Comparison of ENCODE assay signal across 7 mouse cellular contexts in genomic region chr5:113771213-113772162, GRCm38 (mm10). TPM values are rescaled to one million over a fixed set of nuclear protein-coding genes. Genes with fewer than 3 reads are reported as not detected.
DNase-seq lines count a peak whose midpoint lies in the region; ATAC-seq lines count a peak whose summit lies in the region.

No protein-coding gene starts in this region.

- intact Hi-C loops in gastrocnemius, postnatal 14 days (cut with DNase I; ENCODE audit: low total_unique reads) = loop anchor here (2.0 to 10.0 kb wide), 2 partner anchors 35 to 333 kb away; no protein-coding TSS in a partner anchor
- intact Hi-C loops in left cerebral cortex, postnatal 10 days (cut with DNase I) = loop anchor here (2.0 to 5.0 kb wide), 2 partner anchors 73 to 181 kb away; no protein-coding TSS in a partner anchor

- DNase-seq in adrenal gland, adult 18-20 months (ENCODE audit: low spot score in 2 of 2) = peak; percentile 75 to 78
- DNase-seq in embryo, embryonic 10.5 days (ENCODE audit: low spot score) = peak; percentile 93
- DNase-seq in gastrocnemius, postnatal 14 days = peak; percentile 85
- peak; percentile 88 to 90 for DNase-seq in left cerebral cortex, postnatal 10 days (ENCODE audit: extremely low spot score in 1 of 2, low spot score in 2 of 2)
- DNase-seq in right cerebral cortex, postnatal 25 days = peak; percentile 89

- peak; percentile 67 for ATAC-seq in inflammation-experienced regulatory T-cells, adult 6 months
- peak; percentile 76 for ATAC-seq in megakaryocyte-erythroid progenitor cell, adult 5-6 weeks (replicated peaks; ENCODE audit: low FRiP score, low TSS enrichment, poor library complexity, severe bottlenecking)

RNA-seq across cellular contexts. Expression of gene Sart3, which starts 0.8 kb away (rescaled TPM):
- total RNA-seq in adrenal gland, adult 18-20 months (2021) = 10 to 100 TPM; 28.4 to 33.7 TPM
- total RNA-seq in gastrocnemius, postnatal 14 days (2021) = 1 to 10 TPM; 6.5 to 6.9 TPM
- polyA plus RNA-seq in inflammation-experienced regulatory T-cells, adult 6 months (2017; shearing (Covaris generic)) = 10 to 100 TPM; 12.7 to 15.3 (median 13.0) TPM
- total RNA-seq in left cerebral cortex, postnatal 10 days (2021) = 10 to 100 TPM; 29.1 to 35.0 TPM
- 46.6 and 48.1 TPM in 2 replicates for total RNA-seq in megakaryocyte-erythroid progenitor cell, adult 5-6 weeks (2014; fragmentation: Nextera tagmentation)
- total RNA-seq in megakaryocyte-erythroid progenitor cell, adult 5-6 weeks (2017) = 38.6 and 45.5 TPM in 2 replicates

RNA-seq across cellular contexts. Expression of gene Iscu, which starts 1.1 kb away (rescaled TPM):
- 1,000 to 10,000 TPM in 1 of 2 experiments, 100 to 1,000 TPM in 1; 455 to 1,089 TPM for total RNA-seq in adrenal gland, adult 18-20 months (2021)
- 100 to 1,000 TPM in 1 of 2 experiments, 10 to 100 TPM in 1; 92.5 to 102 TPM for total RNA-seq in gastrocnemius, postnatal 14 days (2021)
- 10 to 100 TPM in 2 of 3 experiments, 1 to 10 TPM in 1; 5.7 to 45.5 (median 16.1) TPM for polyA plus RNA-seq in inflammation-experienced regulatory T-cells, adult 6 months (2017; shearing (Covaris generic))
- 10 to 100 TPM; 72.7 to 78.3 TPM for total RNA-seq in left cerebral cortex, postnatal 10 days (2021)
- 80.5 and 81.0 TPM in 2 replicates for total RNA-seq in megakaryocyte-erythroid progenitor cell, adult 5-6 weeks (2014; fragmentation: Nextera tagmentation)
- total RNA-seq in megakaryocyte-erythroid progenitor cell, adult 5-6 weeks (2017) = 63.1 and 68.9 TPM in 2 replicates

RNA-seq across cellular contexts. Expression of gene Tmem119, which starts 28.8 kb away (rescaled TPM):
- 10 to 100 TPM in 1 of 2 experiments, 1 to 10 TPM in 1; 6.8 to 12.3 TPM for total RNA-seq in adrenal gland, adult 18-20 months (2021)
- 10 to 100 TPM in 1 of 2 experiments, 1 to 10 TPM in 1; 5.8 to 11.2 TPM for total RNA-seq in gastrocnemius, postnatal 14 days (2021)
- not detected for polyA plus RNA-seq in inflammation-experienced regulatory T-cells, adult 6 months (2017; shearing (Covaris generic))
- 10 to 100 TPM; 12.0 to 16.0 TPM for total RNA-seq in left cerebral cortex, postnatal 10 days (2021)
- 0.46 TPM in 1 of 2 replicates, not detected in the other for total RNA-seq in megakaryocyte-erythroid progenitor cell, adult 5-6 weeks (2014; fragmentation: Nextera tagmentation)
- total RNA-seq in megakaryocyte-erythroid progenitor cell, adult 5-6 weeks (2017) = not detected in 2 replicates

RNA-seq across cellular contexts. Expression of gene Ficd, which starts 35.9 kb away (rescaled TPM):
- total RNA-seq in adrenal gland, adult 18-20 months (2021) = 10 to 100 TPM; 10.3 to 10.8 TPM
- 1 to 10 TPM; 4.9 TPM for total RNA-seq in gastrocnemius, postnatal 14 days (2021)
- 1 to 10 TPM; 4.4 to 4.9 (median 4.7) TPM for polyA plus RNA-seq in inflammation-experienced regulatory T-cells, adult 6 months (2017; shearing (Covaris generic))
- total RNA-seq in left cerebral cortex, postnatal 10 days (2021) = 1 to 10 TPM; 7.2 to 8.0 TPM
- 1.6 and 2.0 TPM in 2 replicates for total RNA-seq in megakaryocyte-erythroid progenitor cell, adult 5-6 weeks (2014; fragmentation: Nextera tagmentation)
- total RNA-seq in megakaryocyte-erythroid progenitor cell, adult 5-6 weeks (2017) = 0.23 and 0.80 TPM in 2 replicates

RNA-seq across cellular contexts. Expression of gene 1700069L16Rik, which starts 46.9 kb away (rescaled TPM):
- total RNA-seq in adrenal gland, adult 18-20 months (2021) = not detected
- total RNA-seq in gastrocnemius, postnatal 14 days (2021) = not detected
- not detected for polyA plus RNA-seq in inflammation-experienced regulatory T-cells, adult 6 months (2017; shearing (Covaris generic))
- not detected for total RNA-seq in left cerebral cortex, postnatal 10 days (2021)
- not detected in 2 replicates for total RNA-seq in megakaryocyte-erythroid progenitor cell, adult 5-6 weeks (2014; fragmentation: Nextera tagmentation)
- not detected in 2 replicates for total RNA-seq in megakaryocyte-erythroid progenitor cell, adult 5-6 weeks (2017)

Comparison
In these comparisons a context has a peak if more than half of its experiments do, and no peak if none do; other contexts are left out.
1. Peak in every context shown above with its lines: DNase-seq and ATAC-seq.
2. RNA of gene Iscu, which starts 1.1 kb away (total RNA-seq): 455 to 1,089 TPM in adrenal gland, adult 18-20 months; 92.5 to 102 TPM in gastrocnemius, postnatal 14 days, 63.1 to 81.0 TPM in megakaryocyte-erythroid progenitor cell, adult 5-6 weeks and 72.7 to 78.3 TPM in left cerebral cortex, postnatal 10 days; every median in the first group is over 4 times any median in the second.
3. RNA of gene Tmem119, which starts 28.8 kb away (total RNA-seq): 12.0 to 16.0 TPM in left cerebral cortex, postnatal 10 days, 6.8 to 12.3 TPM in adrenal gland, adult 18-20 months and 5.8 to 11.2 TPM in gastrocnemius, postnatal 14 days; 0.46 TPM in megakaryocyte-erythroid progenitor cell, adult 5-6 weeks; every median in the first group is over 4 times any median in the second.